Mouse (Mus musculus): ENCODE results near the gene Igf2.

DNA sequence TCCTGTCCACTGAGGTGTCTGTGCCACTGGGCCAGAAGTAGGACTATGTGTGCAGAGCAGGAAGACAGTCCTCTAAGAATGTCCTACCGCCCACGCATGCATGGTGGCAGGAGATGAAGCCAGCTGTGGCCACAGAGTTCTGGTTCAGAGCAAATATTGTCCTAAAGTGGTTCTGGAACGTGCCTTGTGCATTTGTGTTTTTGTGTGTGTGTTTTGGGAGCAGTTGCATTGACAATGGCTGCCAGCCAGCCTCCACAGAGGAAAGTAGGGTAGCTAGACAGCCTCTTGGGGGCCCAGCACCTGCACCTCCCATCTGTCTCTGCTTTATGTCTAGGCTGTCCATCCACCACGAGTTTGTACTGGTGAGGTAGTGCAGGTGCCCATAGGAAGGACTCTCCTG is 44.4 kb downstream of the Igf2 start:
- TF ChIP-seq POLR2A (IDR thresholded peaks at IDR 0.05; ENCODE audit: insufficient read depth, low read depth, low read length) = no peak
- no peak for TF ChIP-seq CTCF (IDR thresholded peaks at IDR 0.05)

All from heart, adult 2 months (tissue).